Mouse (Mus musculus) CD4-positive helper T cell, adult 2 months (primary cell): ENCODE measurements around the gene Ninj2.

Experiments
- DNase-seq: peaks from one replicate; pipeline ENCODE4 v3.0.0-alpha.2; 2012; ENCODE audit warnings: low read depth, missing footprints, low spot score

Ninj2 gene

DNA sequence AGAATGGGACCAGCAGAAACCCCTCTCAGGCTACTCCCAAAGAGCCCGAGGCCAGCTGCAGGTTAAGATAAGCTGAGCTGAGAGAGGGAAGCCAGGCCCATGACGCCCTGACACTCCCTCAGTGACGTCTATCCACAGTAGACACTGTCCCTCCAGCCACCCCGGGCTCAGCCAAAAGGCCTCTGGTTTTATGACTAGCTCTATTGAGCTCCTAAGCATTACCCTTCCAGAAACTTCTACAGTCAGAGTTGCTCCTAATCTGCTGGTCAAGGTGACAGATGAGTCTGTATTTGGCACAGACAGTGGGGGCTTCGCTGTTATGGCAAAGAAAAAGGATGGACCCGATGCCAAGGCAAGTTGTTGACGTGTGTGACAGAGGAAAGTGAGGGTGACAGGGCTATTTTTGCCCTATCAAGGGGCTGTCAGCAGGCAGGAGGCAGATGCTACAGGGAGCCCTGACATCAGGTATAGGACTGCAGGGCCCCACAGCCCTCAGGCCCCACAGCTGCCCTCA lies 81.5 kb downstream of the Ninj2 start:
- DNase-seq, result no peak

GRCm38 (mm10) chr6:120175650-120176049 lies 82.5 kb downstream of the Ninj2 start:
- DNase-seq, result no peak

GRCm38 (mm10) chr6:120179044-120179755 lies 86.0 kb downstream of the Ninj2 start:
- DNase-seq, result no peak

GRCm38 (mm10) chr6:120179756-120180206 lies 86.6 kb downstream of the Ninj2 start:
- no peak for DNase-seq

DNA sequence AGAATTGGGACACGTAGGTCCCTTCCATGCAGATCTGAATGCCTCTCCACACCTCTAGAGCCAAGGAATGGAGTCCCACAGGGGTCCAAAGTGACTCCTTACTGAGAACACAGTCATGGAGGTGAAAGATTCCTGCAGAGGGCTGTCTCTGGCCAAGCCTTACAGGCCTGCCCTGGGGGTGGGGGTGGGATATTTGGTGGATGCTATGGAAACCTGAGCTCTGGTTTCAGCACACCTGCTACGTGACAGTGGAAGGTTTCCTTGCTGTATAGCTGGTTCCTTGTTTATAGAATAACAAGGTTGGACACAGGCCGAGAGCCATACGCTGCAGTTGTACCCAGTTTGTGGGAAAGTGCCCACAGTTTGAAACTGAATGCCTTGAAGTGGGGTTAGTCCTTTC lies 87.3 kb downstream of the Ninj2 start:
- no peak for DNase-seq

GRCm38 (mm10) chr6:120182160-120182559 lies 89.0 kb downstream of the Ninj2 start:
- DNase-seq, result no peak

DNA sequence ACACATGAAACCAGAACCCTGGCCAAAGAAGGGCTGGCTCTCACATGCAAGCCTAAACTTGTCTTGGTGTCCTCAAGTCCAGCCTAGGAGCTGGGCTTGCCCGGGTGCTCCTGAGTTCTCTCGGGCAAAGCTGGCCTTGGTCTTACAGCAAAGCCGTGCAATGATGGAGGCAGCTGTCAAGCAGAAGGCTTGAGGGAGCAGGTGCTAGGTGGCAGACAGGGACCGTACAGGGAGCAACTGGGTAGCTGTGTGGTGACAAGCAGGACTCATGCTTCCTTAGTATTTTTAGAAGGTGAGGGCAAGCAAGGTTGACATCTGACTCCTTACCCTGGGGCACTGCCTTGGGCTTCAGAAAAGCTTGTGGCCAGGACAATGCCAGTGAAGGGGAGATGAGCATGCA lies 90.6 kb downstream of the Ninj2 start:
- no peak for DNase-seq

DNA sequence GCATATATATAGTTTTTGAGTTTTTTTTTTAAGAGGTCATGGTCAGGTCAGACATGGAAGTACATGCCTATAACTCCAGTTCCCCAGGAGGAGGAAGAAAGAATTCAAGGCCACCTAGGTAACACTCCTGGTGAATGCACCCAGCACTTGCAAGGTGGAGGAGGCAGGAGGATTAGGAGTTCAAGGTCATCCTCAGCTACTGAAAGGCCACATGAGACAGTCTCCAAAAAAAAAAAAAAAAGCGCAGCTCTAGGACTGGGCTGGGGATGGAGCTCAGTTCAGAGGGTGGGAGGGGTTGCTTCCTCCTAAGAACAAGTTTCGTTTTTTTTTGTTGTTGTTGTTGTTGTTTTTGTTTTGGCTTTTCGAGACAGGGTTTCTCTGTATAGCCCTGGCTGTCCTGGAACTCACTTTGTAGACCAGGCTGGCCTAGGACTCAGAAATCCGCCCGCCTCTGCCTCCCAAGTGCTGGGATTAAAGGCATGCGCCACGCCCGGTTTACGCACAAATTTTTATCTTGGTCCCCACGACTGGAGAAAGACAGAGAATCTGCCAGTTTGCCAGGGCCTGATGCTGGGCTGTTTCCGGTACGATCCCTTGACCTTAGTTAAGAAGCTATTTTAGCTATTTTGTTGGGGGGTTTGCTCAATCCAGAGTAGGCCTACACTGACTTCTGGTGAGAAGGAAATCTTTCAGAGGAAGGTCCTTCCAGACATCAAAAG lies 92.0 kb downstream of the Ninj2 start:
- DNase-seq, result no peak

GRCm38 (mm10) chr6:120185756-120186155 lies 92.6 kb downstream of the Ninj2 start:
- no peak for DNase-seq

DNA sequence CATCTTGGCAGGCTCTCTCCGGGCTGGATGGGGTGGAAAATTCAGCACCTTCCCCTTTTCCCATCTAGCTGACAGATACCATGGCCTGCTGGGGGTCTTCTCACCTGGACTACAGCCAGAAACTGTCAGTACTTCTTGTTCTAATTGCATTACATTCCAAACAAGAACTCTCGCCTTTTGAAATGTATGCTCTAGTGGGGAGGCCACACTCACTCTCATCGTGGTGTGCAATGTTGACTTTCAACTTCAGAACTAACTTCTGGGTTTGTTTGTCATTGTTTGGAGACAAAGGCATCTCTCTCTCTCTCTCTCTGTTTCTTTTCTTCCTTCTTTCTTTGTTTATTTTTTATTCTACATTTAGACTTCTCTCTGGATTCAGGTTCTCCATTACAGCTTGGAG lies 93.4 kb downstream of the Ninj2 start:
- no peak for DNase-seq

DNA sequence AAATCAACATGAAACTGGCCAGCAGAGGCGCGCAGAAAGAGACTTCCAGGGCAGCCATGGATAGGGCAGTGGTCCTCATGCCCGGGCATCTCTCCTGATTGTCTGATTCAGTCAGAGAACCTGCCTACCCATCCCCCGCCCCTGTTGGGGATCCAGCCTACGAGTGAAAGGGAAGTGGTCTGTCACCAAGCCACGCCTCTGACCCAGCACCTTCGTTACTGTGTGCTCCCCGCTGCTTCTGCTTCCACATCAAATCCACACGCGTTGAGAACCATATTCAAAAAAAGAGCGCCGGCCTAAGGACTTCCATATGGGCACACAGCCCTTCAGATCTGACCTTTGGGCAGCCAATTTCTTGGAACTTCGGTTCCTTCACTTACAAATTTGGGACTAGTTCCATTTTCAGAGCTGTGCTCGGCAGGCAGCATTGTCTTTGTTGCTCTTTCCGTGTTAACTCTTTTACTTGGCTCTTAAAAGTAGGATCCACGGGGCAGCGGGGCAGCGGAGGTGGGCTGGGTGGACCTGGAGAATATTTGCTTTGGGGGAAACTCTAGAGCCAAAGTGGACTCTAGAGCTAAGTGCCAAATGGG lies 94.5 kb downstream of the Ninj2 start:
- DNase-seq, result peak; percentile 86

DNA sequence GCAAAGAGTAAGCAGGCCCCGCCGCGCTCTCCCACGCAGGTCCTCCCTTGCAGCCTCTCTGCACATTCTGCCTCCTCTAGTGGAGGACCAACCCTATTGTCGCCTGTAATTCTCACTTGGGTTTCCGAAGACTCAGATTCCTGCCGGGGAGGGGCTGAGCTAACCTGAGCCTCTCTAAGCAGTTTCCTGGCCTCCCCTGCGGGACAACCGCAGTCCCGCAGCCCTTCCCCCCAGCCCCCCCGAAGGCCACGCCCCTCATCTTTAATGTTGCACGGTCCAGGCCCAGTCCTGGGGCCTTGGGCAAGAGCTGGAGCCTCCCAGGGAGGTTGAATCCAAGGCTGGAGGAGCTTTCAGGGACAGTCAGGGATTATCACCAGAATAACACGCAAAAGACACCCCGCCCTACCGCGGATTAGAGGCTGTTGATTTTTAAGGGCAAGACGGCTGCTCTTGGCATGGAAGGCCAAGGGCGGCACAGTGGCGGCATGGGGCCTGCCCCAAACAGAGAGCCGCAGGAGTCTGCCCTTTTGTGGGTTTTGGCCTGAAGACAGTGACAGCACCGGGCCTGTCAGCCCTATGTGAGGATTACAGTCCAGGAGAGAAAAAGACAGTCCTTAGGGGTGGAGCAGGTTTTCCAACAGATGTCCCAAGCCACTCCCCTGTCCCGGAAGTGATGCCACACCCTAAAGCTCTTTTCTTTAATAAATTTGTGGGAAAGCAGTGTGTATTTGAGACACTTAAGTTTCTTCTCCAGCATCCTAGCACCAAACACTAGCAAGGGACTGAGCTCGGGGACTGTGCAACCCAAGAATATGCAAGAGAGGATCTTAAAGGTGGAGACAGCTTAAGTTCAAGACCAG lies 95.5 kb downstream of the Ninj2 start:
- peak; percentile 89 for DNase-seq

DNA sequence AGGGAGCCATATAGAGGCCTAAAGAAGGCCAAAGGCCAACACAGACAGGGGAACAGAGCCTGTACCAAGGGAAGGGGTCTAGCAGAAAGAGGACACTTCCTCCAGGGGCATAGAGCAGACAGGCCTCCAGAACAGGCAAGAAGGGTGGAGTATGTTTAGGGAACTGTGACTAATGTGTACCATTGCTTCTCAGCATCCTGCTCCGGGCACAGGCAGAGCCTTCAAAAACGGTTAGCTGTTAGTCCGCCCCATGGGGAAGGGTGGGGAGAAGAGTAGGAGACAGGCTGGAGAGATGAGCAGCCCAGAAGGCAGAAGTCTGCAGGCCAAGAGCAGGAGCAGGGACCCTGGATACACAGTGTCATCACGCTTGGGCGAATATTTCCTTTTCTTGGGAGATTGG lies 96.1 kb downstream of the Ninj2 start:
- no peak for DNase-seq

GRCm38 (mm10) chr6:120190365-120190764 lies 97.2 kb downstream of the Ninj2 start:
- peak; percentile 34 for DNase-seq

DNA sequence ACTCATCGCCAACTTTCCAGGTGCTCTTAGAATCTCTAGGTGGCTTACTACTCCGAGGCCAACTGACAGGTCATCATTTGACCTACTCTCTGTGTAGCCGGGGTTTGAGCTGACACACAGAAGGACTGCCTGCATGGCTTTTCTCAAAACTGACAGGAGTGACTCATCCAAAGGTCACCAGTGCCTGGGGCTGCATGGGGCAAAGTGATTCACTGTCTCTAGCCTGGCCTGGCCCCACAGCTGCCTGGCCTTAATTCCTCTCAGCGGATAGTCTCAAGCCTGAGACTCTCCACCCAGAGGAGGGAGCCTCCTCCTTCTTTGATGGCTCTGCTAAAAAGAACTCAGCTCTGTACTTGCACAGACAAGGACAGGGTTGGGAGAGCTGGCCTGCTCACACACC lies 97.8 kb downstream of the Ninj2 start:
- DNase-seq, result no peak

- DNase-seq, result no peak
Observed at GRCm38 (mm10) chr6:120191396-120192170, 98.4 kb downstream of the Ninj2 start.

DNA sequence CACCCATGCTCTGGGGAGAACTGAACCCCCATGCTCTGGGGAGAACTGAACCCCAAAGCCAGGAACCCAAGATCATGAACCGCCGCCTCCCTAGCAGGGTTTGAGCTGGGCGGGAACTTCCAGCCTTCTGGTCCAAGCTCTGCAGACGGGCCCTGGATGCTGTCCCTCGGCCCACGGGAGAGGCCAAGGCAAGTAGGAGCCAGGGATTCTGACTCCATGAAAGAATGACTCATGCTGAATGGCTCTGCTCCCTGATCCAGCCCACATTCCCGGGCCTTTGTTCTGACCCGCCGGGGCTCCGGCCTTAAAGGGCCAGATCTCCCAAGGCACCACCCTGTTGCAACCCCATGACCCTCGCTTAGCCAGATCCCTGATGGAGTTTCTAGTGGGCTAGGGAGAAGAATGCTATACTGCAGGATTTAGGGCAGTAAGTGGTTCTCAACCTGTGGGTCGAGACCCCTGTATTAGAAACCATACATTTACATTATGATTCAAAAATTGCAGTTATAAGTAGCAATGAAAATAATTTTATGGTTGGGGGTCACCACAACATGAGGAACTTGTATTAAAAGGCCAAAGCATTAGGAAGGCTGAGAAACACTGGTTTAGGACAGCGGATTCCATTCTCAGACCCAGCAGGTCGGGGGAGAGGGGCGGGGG lies 99.2 kb downstream of the Ninj2 start:
- no peak for DNase-seq

DNA sequence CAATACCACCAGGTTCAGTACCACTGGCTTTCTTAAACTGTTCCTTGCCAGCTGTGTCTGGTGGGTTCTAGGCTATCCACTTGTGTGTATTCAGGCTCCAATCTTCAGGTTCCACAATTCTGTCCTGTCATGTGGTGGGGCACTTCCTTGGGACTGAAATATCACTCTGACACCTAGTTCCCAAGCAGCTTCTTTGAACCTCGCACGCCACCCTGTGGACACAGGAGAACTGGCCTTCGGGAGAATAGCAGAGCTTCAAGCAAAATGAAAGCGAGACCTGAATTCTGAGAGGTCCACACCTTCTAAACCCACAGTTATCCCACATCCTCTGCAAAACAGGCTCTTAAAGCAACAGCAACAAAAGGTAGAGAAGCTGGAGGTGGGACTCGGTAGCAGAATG lies 100.0 kb downstream of the Ninj2 start:
- DNase-seq, result peak; percentile 93

DNA sequence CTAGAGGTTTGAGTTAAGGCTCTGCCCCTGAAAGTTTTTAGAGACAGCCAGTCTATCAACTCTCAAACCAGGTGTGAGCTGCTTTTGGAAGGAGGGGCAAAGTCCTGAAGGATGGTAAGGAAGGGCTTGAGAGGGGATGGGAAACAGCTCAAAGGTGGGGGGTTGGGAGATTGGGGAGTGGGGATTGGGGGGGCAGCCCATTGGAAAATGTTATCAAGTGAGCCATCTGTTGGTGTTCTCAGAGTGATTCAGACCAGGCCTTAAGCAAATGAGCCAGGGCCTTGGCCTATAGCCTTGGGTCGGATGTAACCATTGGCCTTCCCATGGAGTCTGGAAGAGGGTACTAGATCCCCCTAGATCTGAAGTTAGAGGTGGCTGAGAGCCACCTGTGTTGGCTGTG lies 100.6 kb downstream of the Ninj2 start:
- DNase-seq, result peak; percentile 37

DNA sequence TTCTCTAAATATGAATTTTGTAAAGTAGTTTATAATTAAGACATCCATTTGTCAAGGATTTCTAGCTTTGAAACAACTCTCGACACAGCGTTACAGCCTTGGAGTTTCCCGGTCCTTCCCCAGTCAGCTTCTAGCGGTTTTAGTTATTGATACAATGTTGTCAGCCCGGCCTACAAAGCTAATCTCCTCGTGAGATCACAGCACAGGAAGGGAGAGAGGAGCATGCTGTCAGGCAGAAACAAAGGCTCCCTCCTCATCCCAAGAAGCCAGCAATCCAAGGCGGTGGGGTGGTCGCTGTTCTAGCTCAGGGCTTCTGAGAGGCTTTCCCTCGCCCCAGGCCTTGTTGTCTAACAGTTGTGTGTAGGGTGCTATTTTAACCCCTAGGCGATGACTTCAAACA lies 101.2 kb downstream of the Ninj2 start:
- peak; percentile 60 for DNase-seq
